Mouse (Mus musculus) lung, postnatal 0 days (tissue): Measurements from ENCODE around the gene Rab1a.

Source experiments
- CTCF ChIP-seq: IDR thresholded peaks from 2 replicates; pipeline ENCODE4 v1.5.1; 2016; ENCODE audit warnings: antibody characterized with exemption, mild to moderate bottlenecking
- EP300 ChIP-seq: IDR thresholded peaks from 2 replicates; pipeline ENCODE4 v1.6.1; 2016; ENCODE audit warnings: antibody characterized with exemption, mild to moderate bottlenecking, control low read depth

DNA sequence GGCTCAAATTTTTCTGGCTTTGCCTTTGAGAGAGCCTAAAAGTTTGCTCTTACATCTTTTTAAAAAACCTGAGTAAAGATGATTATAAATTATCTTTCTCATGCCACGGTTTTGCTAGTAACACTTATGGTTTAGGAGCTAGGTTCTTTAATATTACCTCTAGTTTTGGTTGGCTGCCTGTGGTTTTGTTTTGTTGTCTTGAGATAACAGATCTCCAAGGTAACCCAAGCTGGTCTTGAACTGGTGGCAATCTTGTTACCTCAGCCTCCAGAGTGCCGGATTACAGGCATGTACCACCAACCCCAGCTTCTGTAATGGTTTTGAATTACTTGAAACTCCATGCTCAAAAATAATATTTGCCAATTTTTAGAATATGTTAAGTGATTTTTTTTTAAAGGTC is 10.6 kb downstream of the Rab1a start:
- no peak for TF ChIP-seq CTCF
- no peak for TF ChIP-seq EP300
